Mouse (Mus musculus) myocyte (in vitro differentiated cells): ENCODE results near the gene Setd1b.

Experiments used
- MAX ChIP-seq: IDR thresholded peaks from one replicate; pipeline ENCODE4 v1.6.1; 2011; ENCODE audit warnings: low read depth, mild to moderate bottlenecking, control low read depth
- MYOD1 ChIP-seq, 3 experiments: IDR thresholded peaks; one replicate each; pipeline ENCODE4 v1.6.1; 2011; ENCODE audit warnings: control low read depth in 2 of 3, low read depth in 2 of 3, mild to moderate bottlenecking in 2 of 3, moderate library complexity in 1 of 3; ENCODE audit not compliant: insufficient read length in 2 of 3, control insufficient read depth in 1 of 3
- MYOG ChIP-seq, 3 experiments: IDR thresholded peaks; one replicate each; pipeline ENCODE4 v1.6.1; 2011; ENCODE audit warnings: control low read depth in 2 of 3, low read depth in 2 of 3, mild to moderate bottlenecking in 2 of 3; ENCODE audit not compliant: insufficient read length in 2 of 3, control insufficient read depth in 1 of 3, insufficient read depth in 1 of 3
- POLR2A ChIP-seq: IDR thresholded peaks from one replicate; pipeline ENCODE4 v1.6.1; 2011; ENCODE audit warnings: low read depth, mild to moderate bottlenecking, control low read depth, moderate library complexity; ENCODE audit not compliant: insufficient read length
- TCF12 ChIP-seq: IDR thresholded peaks from one replicate; pipeline ENCODE4 v1.6.1; 2011; ENCODE audit warnings: mild to moderate bottlenecking, control low read depth; ENCODE audit not compliant: poor library complexity, insufficient read depth, severe bottlenecking
- USF1 ChIP-seq: IDR thresholded peaks from one replicate; pipeline ENCODE4 v1.6.1; 2011; ENCODE audit warnings: low read depth, mild to moderate bottlenecking, control low read depth, moderate library complexity

DNA sequence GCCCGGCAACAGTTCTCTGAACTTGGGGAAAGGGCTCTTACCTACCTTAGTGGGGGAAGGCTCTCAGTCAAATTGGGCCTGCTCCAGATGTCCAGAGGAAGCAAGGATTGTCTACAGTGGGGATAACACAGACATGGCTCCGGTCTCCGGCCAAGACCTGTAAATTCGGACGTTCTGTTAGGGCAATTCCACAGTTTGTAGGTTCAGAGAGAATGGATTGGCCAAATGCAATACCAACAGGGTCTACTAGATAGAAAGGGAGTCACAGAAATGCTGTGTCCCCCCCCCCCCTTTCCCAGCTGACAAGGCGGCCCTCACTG lies 4.1 kb upstream of the Setd1b start:
- TF ChIP-seq POLR2A (no peak), TCF12 (no peak), MAX (no peak), MYOG (IDR thresholded peaks at IDR 0.05; ENCODE audit: control insufficient read depth in 1 of 3, insufficient read depth in 1 of 3, insufficient read length in 2 of 3, low read depth in 2 of 3) (no peak), USF1 (no peak), MYOD1 (IDR thresholded peaks at IDR 0.05; ENCODE audit: control insufficient read depth in 1 of 3, insufficient read length in 2 of 3, low read depth in 2 of 3) (no peak)
